Mouse (Mus musculus) spleen, adult 2 months (tissue): ENCODE data around the gene Runx1. TPM values are rescaled to one million over a fixed set of nuclear protein-coding genes. Genes with fewer than 3 reads are reported as not detected.

ENCODE experiments used
- DNase-seq, 2 experiments: peaks; one replicate each; pipeline versions ENCODE4 v3.0.0 to v3.0.0-alpha.2; 2012 to 2021; ENCODE audit warnings: low spot score in 2 of 2, low read depth in 1 of 2
- H3K27ac ChIP-seq: fragments of 200-500 bp; 2 replicates; pipeline ENCODE4 v1.5.1; 2012; ENCODE audit warnings: low read length, inconsistent platforms; ENCODE audit not compliant: insufficient read depth
- H3K27me3 ChIP-seq: fragments of 200-500 bp; 2 replicates; pipeline ENCODE4 v1.6.1; 2012; ENCODE audit warnings: mild to moderate bottlenecking, moderate library complexity, low read length, inconsistent platforms; ENCODE audit not compliant: control insufficient read depth, insufficient read depth
- H3K36me3 ChIP-seq: fragments of 200-500 bp; 2 replicates; pipeline ENCODE4 v1.6.1; 2012; ENCODE audit warnings: mild to moderate bottlenecking, low read length, inconsistent platforms; ENCODE audit not compliant: control insufficient read depth, insufficient read depth
- H3K4me1 ChIP-seq: fragments of 200-500 bp; 2 replicates; pipeline ENCODE4 v1.6.1; 2011; ENCODE audit warnings: inconsistent platforms; ENCODE audit not compliant: control insufficient read depth, insufficient read depth, insufficient read length
- H3K4me3 ChIP-seq: fragments of 200-500 bp; 2 replicates; pipeline ENCODE4 v1.5.1; 2011; ENCODE audit warnings: mild to moderate bottlenecking, inconsistent platforms; ENCODE audit not compliant: insufficient read depth, insufficient read length; ENCODE audit errors: extremely low read depth
- CTCF ChIP-seq: fragments of 200-500 bp; IDR thresholded peaks from 2 replicates; pipeline ENCODE4 v1.5.1; 2011; ENCODE audit warnings: mild to moderate bottlenecking, inconsistent platforms; ENCODE audit not compliant: insufficient read depth, insufficient read length, insufficient replicate concordance; ENCODE audit errors: extremely low read depth
- POLR2A ChIP-seq: fragments of 200-500 bp; IDR thresholded peaks from 2 replicates; pipeline ENCODE4 v1.6.1; 2011; ENCODE audit warnings: low read depth, low read length, inconsistent platforms
- WGBS: fragments of 180-500 bp; shearing (Covaris S2); methylation state at CpG from one replicate; pipeline ENCODE4 v1.1.7; 2018; 5-methylcytosine and 5-hydroxymethylcytosine counted together
- polyA plus RNA-seq: library from polyadenylated mRNA; depleted of rRNA; stranded (reverse); fragments of >200 nt; gene quantifications from 2 replicates; pipeline ENCODE4 v1.2.3, GENCODE M21; 2012

Runx1 gene
- polyA plus RNA-seq, 1 experiment, result 26.7 TPM

- 92% methylated on average over 6 of the region's 6 CpGs for WGBS
- no peak overlapping the region for H3K4me3 ChIP-seq
- H3K36me3 ChIP-seq, result peaks cover 10% of the 10 kb centered on the region
- H3K27me3 ChIP-seq, result no peaks in the 10 kb centered on the region
- no peaks in the 10 kb centered on the region for H3K4me1 ChIP-seq
- no peak for DNase-seq
- no peak for TF ChIP-seq POLR2A
- no peak for TF ChIP-seq CTCF
- H3K27ac ChIP-seq, result no peak overlapping the region
Observed at GRCm38 (mm10) chr16:92627262-92627661, 198.7 kb downstream of the Runx1 start.

- WGBS, result 94% methylated on average over 11 of the region's 11 CpGs
- TF ChIP-seq CTCF (no peak), POLR2A (no peak)
- Histone ChIP-seq H3K4me3 (no peak overlapping the region), H3K36me3 (peaks cover 10% of the 10 kb centered on the region), H3K4me1 (no peaks in the 10 kb centered on the region; the same call in 1 of the 2 replicates), H3K27ac (no peak overlapping the region), H3K27me3 (no peaks in the 10 kb centered on the region)
- no peak for DNase-seq
Observed at GRCm38 (mm10) chr16:92623953-92624352, 202.0 kb downstream of the Runx1 start.

- 67% methylated on average over 8 of the region's 8 CpGs for WGBS
- H3K27me3 ChIP-seq, result no peaks in the 10 kb centered on the region
- TF ChIP-seq POLR2A (no peak), CTCF (no peak)
- H3K36me3 ChIP-seq, result peaks cover 8% of the 10 kb centered on the region; the same call in 1 of the 2 replicates
- H3K4me1 ChIP-seq, result no peaks in the 10 kb centered on the region; the same call in 1 of the 2 replicates
- no peak for DNase-seq
- H3K4me3 ChIP-seq, result no peak overlapping the region
- no peak overlapping the region for H3K27ac ChIP-seq
Observed at GRCm38 (mm10) chr16:92621859-92622258, 204.1 kb downstream of the Runx1 start.

- H3K27me3 ChIP-seq, result no peaks in the 10 kb centered on the region
- TF ChIP-seq POLR2A (no peak), CTCF (no peak)
- WGBS, result 30% methylated on average over 10 of the region's 10 CpGs
- H3K4me1 ChIP-seq, result no peaks in the 10 kb centered on the region; the same call in 1 of the 2 replicates
- no peak overlapping the region for H3K4me3 ChIP-seq
- no peak overlapping the region for H3K27ac ChIP-seq
- DNase-seq, result no peak
- peaks cover 8% of the 10 kb centered on the region; the same call in 1 of the 2 replicates for H3K36me3 ChIP-seq
Observed at GRCm38 (mm10) chr16:92620841-92621518, 205.0 kb downstream of the Runx1 start.

GRCm38 (mm10) chr16:92616839-92617238 is 209.1 kb downstream of the Runx1 start:
- Histone ChIP-seq H3K36me3 (peaks cover 16% of the 10 kb centered on the region), H3K4me1 (no peaks in the 10 kb centered on the region; the same call in 1 of the 2 replicates), H3K4me3 (no peak overlapping the region), H3K27ac (no peak overlapping the region), H3K27me3 (no peaks in the 10 kb centered on the region)
- WGBS, result 95% methylated on average over 2 of the region's 2 CpGs
- no peak for TF ChIP-seq CTCF
- TF ChIP-seq POLR2A, result no peak
- DNase-seq, result no peak

GRCm38 (mm10) chr16:92615234-92615799 is 210.6 kb downstream of the Runx1 start:
- Histone ChIP-seq H3K4me3 (no peak overlapping the region), H3K27ac (no peak overlapping the region), H3K4me1 (no peaks in the 10 kb centered on the region), H3K36me3 (peaks cover 15% of the 10 kb centered on the region), H3K27me3 (no peaks in the 10 kb centered on the region)
- whole genome bisulfite sequencing, result 88% methylated on average over 15 of the region's 15 CpGs
- TF ChIP-seq POLR2A (no peak), CTCF (0 out of 2 replicates have a peak, but pooled peaks have one; percentile 4)
- no peak for DNase-seq

- DNase-seq, result no peak
- H3K4me1 ChIP-seq, result no peaks in the 10 kb centered on the region
Observed at GRCm38 (mm10) chr16:92612546-92612945, 213.4 kb downstream of the Runx1 start.

More at GRCm38 (mm10) chr16:92612546-92612945, 213.4 kb downstream of the Runx1 start:
- Histone ChIP-seq H3K27ac (no peak overlapping the region), H3K36me3 (peaks cover 21% of the 10 kb centered on the region), H3K27me3 (no peaks in the 10 kb centered on the region), H3K4me3 (no peak overlapping the region)
- WGBS, result 87% methylated on average over 8 of the region's 8 CpGs
- TF ChIP-seq POLR2A (no peak), CTCF (no peak)
